Mouse (Mus musculus) limb, embryonic 14.5 days (tissue): Measurements from ENCODE around the gene Als2. TPM values are rescaled to one million over a fixed set of nuclear protein-coding genes. Genes with fewer than 3 reads are reported as not detected.

Experiments
- ATAC-seq: fragments of 200-750 bp; cut with Nextera tagmentation; 2 replicates; pipeline ENCODE4 v1.8.0; 2017; ENCODE audit warnings: low read depth, moderate number of reproducible peaks, moderate TSS enrichment; ENCODE audit not compliant: low FRiP score
- DNase-seq: peaks from one replicate; pipeline ENCODE4 v3.0.0-alpha.2; 2015; ENCODE audit warnings: low spot score
- H3K27ac ChIP-seq: fragments of 300-500 bp; sonication (generic); replicated peaks from 2 replicates; pipeline ENCODE4 v1.5.1; 2014; ENCODE audit warnings: low read depth, mild to moderate bottlenecking, low read length, moderate library complexity, mixed read lengths
- H3K27me3 ChIP-seq: fragments of 300-500 bp; sonication (generic); 2 replicates; pipeline ENCODE4 v1.6.1; 2014; ENCODE audit warnings: low read length, mixed read lengths; ENCODE audit not compliant: control insufficient read depth, insufficient read depth
- H3K36me3 ChIP-seq: fragments of 300-500 bp; sonication (generic); 2 replicates; pipeline ENCODE4 v1.6.1; 2014; ENCODE audit warnings: mild to moderate bottlenecking, low read length, moderate library complexity, mixed read lengths; ENCODE audit not compliant: control insufficient read depth, insufficient read depth
- H3K4me1 ChIP-seq: fragments of 300-500 bp; sonication (generic); 2 replicates; pipeline ENCODE4 v1.6.1; 2014; ENCODE audit warnings: antibody characterized with exemption, low read length, mixed read lengths; ENCODE audit not compliant: control insufficient read depth, insufficient read depth
- H3K4me2 ChIP-seq: fragments of 300-500 bp; sonication (generic); replicated peaks from 2 replicates; pipeline ENCODE4 v1.6.1; 2014; ENCODE audit warnings: low read depth, mild to moderate bottlenecking, low read length, moderate library complexity; ENCODE audit not compliant: severe bottlenecking
- H3K4me3 ChIP-seq: fragments of 300-500 bp; sonication (generic); replicated peaks from 2 replicates; pipeline ENCODE4 v1.5.1; 2014; ENCODE audit warnings: low read length
- H3K9ac ChIP-seq: fragments of 300-500 bp; sonication (generic); 2 replicates; pipeline ENCODE4 v1.6.1; 2014; ENCODE audit warnings: mild to moderate bottlenecking, low read depth, low read length, moderate library complexity; ENCODE audit not compliant: severe bottlenecking
- H3K9me3 ChIP-seq: fragments of 300-500 bp; sonication (generic); 2 replicates; pipeline ENCODE4 v1.6.1; 2016; ENCODE audit warnings: low read length; ENCODE audit not compliant: control insufficient read depth
- POLR2A ChIP-seq: fragments of 200-500 bp; IDR thresholded peaks from 2 replicates; pipeline ENCODE4 v1.8.0; 2012; ENCODE audit warnings: inconsistent platforms, mild to moderate bottlenecking, moderate library complexity, borderline replicate concordance; ENCODE audit not compliant: insufficient read depth, insufficient read length; ENCODE audit errors: extremely low read depth
- WGBS: fragments of 180-500 bp; shearing (Covaris S2); extraction: QIAGEN DNeasy Blood & Tissue Kit; methylation state at CpG from one replicate; pipeline ENCODE4 v1.1.7; 2014; 5-methylcytosine and 5-hydroxymethylcytosine counted together
- polyA plus RNA-seq, 2 experiments: library from polyadenylated mRNA; depleted of rRNA in 1 of 2; stranded (reverse) in 1 of 2; unstranded in 1 of 2; fragments of >200 nt; fragmentation: Nextera tagmentation in 1 of 2; extraction: Ambion mirVana in 1 of 2; gene quantifications; 2 replicates each; pipeline versions ENCODE4 v1.2.1 to v1.2.3; 2012 to 2014

The Als2 gene
- polyA plus RNA-seq, 2 experiments = 8.1 TPM

GRCm38 (mm10) chr1:59167654-59168425, 69.2 kb downstream of the Als2 start:
- no peak overlapping the region for H3K4me2 ChIP-seq
- ATAC-seq = no peak
- H3K9ac ChIP-seq = no peak overlapping the region
- WGBS = 85% methylated on average over 4 of the region's 4 CpGs
- H3K9me3 ChIP-seq = no peaks in the 10 kb centered on the region
- DNase-seq = no peak
- no peak for TF ChIP-seq POLR2A
- H3K27ac ChIP-seq = no peak overlapping the region
- no peaks in the 10 kb centered on the region for H3K27me3 ChIP-seq
- H3K4me3 ChIP-seq = no peak overlapping the region
- peaks cover 45% of the 10 kb centered on the region for H3K36me3 ChIP-seq
- H3K4me1 ChIP-seq = peaks cover 6% of the 10 kb centered on the region; the same call in 1 of the 2 replicates

- WGBS = 86% methylated on average over 9 of the region's 9 CpGs
- no peaks in the 10 kb centered on the region for H3K9me3 ChIP-seq
- DNase-seq (no peak), ATAC-seq (no peak)
- H3K27ac ChIP-seq = no peak overlapping the region
- no peak for TF ChIP-seq POLR2A
- no peak overlapping the region for H3K4me2 ChIP-seq
- peaks cover 6% of the 10 kb centered on the region; the same call in 1 of the 2 replicates for H3K4me1 ChIP-seq
- no peak overlapping the region for H3K4me3 ChIP-seq
- peaks cover 38% of the 10 kb centered on the region for H3K36me3 ChIP-seq
- H3K9ac ChIP-seq = no peak overlapping the region
- H3K27me3 ChIP-seq = no peaks in the 10 kb centered on the region
Measured at GRCm38 (mm10) chr1:59166232-59166905, 70.7 kb downstream of the Als2 start.

- no peak for TF ChIP-seq POLR2A
- Histone ChIP-seq H3K9ac (no peak overlapping the region), H3K4me2 (no peak overlapping the region), H3K9me3 (no peaks in the 10 kb centered on the region), H3K36me3 (peaks cover 29% of the 10 kb centered on the region), H3K27ac (no peak overlapping the region), H3K4me3 (no peak overlapping the region), H3K27me3 (no peaks in the 10 kb centered on the region), H3K4me1 (peaks cover 6% of the 10 kb centered on the region; the same call in 1 of the 2 replicates)
- DNase-seq (no peak), ATAC-seq (no peak)
- WGBS = 78% methylated on average over 5 of the region's 5 CpGs
Measured at GRCm38 (mm10) chr1:59163918-59164317, 73.1 kb downstream of the Als2 start.

GRCm38 (mm10) chr1:59163030-59163461, 74.0 kb downstream of the Als2 start, which contains the start of gene Mpp4:
Gene Mpp4, minus strand, starts transcription at chr1:59163389.
- H3K4me3 ChIP-seq = no peak within 1 kb of the TSS
- 0 out of 2 replicates have a peak within 1 kb of the TSS, but pooled peaks have one; percentile 13 for H3K27ac ChIP-seq
- H3K9me3 ChIP-seq = no peaks in the 10 kb centered on the region
- no peak for TF ChIP-seq POLR2A
- no peak for DNase-seq
- H3K4me2 ChIP-seq = no peak within 1 kb of the TSS
- H3K36me3 ChIP-seq = peaks cover 28% of the 10 kb centered on the region
- H3K4me1 ChIP-seq = peaks cover 6% of the 10 kb centered on the region; the same call in 1 of the 2 replicates
- 62% methylated on average over 12 of the region's 12 CpGs for WGBS
- ATAC-seq = no peak
- H3K27me3 ChIP-seq = no peaks in the 10 kb centered on the region
- H3K9ac ChIP-seq = no peak within 1 kb of the TSS

- Histone ChIP-seq H3K27ac (no peak overlapping the region), H3K4me1 (peaks cover 6% of the 10 kb centered on the region; the same call in 1 of the 2 replicates), H3K9me3 (no peaks in the 10 kb centered on the region), H3K4me2 (no peak overlapping the region), H3K4me3 (no peak overlapping the region), H3K36me3 (peaks cover 22% of the 10 kb centered on the region), H3K27me3 (no peaks in the 10 kb centered on the region), H3K9ac (no peak overlapping the region)
- ATAC-seq (peak; percentile 50; the same call in 1 of the 2 replicates), DNase-seq (peak; percentile 61)
- WGBS = 50% methylated on average over 8 of the region's 8 CpGs
- TF ChIP-seq POLR2A = no peak
Measured at GRCm38 (mm10) chr1:59162309-59163024, 74.6 kb downstream of the Als2 start.
